Mouse (Mus musculus) frontal cortex, adult 2 months (tissue): ENCODE measurements at regions not wholly inside any gene's neighbourhood (a gene's known extent, or its start where the extent isn't known, plus 50 kb on each side); places are given as distances from the start of the nearest gene placed in this dataset.

Source experiments
- DNase-seq, 2 experiments: peaks; one replicate each; pipeline ENCODE4 v3.0.0; 2022; ENCODE audit warnings: low spot score in 1 of 2; ENCODE audit errors: extremely low spot score in 1 of 2

- no peak for DNase-seq
Measured at GRCm38 (mm10) chr1:92776353-92776752, 55.1 kb upstream of the Gpc1 start.

DNA sequence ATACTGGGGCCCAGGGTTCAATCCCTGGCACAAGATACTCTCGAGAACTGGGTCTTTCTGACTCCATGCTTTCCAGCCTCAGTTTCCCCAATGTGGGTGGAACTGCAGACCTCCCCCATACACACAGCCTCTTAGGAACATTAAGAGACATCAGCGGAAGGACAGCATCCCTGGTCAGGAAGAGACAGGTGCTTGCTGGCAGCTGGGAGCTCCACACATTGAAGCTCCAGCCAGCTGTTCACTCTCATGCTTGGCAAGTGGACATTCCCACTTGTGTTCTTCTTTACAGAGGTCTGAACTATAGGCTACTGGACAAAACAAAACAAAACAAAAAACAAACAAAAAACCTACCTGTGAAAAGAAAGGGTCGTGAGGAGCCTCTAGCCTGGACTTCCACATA, 55.5 kb upstream of the Gpc1 start:
- no peak for DNase-seq

DNA sequence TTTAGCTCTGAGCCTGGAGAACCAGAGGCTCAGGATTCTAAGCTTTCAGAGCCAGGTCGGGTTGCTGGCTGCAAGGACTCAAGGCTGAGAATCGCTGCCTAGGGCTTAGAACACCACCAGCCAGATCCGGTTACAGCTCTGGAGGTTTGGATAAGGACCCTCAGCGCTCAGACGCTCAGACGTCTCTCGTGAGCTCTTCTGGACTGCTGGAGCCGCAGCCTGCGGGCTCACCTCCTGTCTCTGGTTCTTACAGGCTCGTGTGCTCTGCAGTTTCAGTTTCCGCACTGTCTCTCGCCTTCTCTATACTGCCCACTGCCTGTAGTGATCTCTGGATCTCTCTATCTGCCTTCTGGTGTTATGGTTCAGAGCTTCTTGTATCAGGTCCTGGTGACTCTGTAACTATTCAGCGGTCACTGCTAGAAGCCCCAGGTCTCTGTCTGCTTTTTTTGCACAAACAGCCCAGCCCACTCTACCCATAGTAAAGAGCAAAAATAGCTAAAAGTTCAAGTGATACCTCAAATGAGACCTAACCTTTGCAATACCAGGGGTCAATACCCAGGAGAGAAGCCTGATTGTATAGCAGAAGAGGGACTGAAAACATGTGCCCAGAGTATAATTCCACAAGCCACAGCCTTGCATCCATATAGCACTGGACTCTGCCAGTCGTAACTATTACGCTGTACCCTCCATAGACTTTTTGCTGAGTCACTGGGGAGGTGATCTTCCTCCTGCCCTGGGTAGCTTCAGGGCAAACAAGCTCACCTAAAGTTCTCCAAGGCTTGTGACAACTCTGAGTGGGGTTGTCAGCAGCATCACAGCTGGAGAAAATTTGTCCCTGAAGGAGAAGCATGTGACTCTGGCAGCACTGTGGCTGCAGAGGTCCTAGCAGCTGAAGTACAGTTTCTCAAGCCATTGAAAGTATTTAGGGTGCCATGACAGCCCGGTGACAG, 56.4 kb upstream of the Gpc1 start:
- no peak for DNase-seq

DNA sequence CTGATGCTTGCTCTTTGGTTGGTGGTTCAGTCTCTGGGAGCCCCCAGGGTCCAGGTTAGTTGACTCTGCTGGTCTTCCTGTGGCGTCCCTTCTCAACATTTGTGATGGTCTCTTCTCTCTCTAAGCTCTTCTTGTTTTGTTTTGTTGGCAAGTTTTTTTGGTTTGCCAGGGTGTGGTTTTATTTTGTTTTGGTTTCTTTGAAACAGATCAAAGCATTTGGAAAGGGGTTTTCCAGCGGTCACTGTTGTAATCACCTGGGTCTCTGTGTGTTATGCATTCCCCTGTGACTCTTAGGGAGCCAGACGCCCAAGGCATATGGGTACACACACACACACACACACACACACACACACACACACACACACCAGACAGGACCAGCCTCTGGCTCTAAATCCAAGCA, 57.4 kb upstream of the Gpc1 start:
- no peak for DNase-seq

DNA sequence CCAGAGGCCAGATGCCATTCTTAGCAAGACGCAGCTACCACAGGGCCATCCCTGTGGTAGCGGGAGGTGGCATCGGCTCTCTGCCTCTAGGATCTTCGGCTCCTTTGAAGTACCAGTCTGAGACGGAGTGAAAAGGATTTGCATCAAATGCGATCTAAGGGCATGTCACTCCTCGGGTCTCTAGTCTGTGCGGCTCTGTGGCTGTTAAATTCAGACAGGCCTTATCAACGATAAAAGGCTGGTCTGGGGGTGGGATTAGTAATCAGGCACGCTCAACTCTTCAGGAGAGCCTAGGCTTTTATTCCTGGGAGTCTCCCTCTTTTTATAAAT, 58.7 kb upstream of the Gpc1 start:
- no peak for DNase-seq

GRCm38 (mm10) chr1:92772101-92772783, 59.2 kb upstream of the Gpc1 start:
- no peak for DNase-seq

DNA sequence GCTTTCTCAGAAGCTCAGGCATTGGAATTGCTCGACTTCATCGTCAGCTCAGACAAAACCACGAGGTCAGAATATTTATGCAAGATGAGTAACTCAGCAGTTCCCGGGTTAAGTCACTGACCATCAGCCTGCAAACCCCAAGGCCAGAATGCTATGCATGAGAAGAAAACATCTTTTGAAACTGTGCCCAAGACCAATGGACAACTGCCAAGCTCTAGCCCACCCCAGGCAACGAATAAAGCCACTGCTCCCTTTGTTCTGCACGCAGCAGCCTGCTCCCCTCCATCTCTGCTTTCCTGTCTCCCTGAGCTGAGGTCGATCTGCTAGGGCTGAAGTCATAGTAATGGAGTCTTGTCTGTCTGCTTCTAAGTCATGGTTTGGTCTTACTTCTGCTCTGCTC, 61.7 kb upstream of the Gpc1 start:
- DNase-seq = no peak

- DNase-seq = no peak
Measured at GRCm38 (mm10) chr1:92769156-92769555, 62.3 kb upstream of the Gpc1 start.

GRCm38 (mm10) chr1:92766496-92766895, 64.9 kb upstream of the Gpc1 start:
- no peak for DNase-seq

DNA sequence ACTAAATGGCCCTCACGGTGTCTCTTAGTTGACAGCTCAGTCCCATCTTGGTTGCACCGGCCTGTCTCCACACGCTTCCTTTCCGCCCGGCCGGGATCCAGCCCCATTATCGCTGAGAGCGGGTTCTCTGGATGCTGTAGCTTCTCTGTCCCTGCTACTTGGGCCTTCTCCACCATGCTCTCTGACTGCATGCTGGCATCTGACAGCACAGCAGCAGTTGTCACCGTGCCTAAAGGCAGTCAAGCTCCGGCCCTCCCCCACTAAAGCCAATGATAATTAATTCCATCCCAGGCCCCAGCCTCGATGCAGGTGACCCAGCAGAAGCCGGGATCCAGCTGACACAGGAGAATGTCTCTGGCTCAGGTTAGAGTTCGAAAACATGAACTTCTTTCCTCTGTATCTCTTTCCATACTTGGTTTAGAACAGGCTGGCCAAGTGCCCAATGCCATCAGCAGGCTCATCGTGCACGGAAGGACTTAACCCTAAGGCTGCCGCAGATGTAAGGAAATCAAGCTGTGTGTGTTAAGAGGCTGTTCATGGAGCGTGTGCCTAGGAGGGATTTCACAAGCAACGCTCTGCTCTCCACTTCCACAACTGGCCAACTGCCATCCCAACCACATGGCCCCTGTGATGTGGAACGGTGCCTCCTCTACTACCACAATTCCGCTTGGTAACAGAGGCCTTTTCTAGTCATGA, 76.5 kb upstream of the Gpc1 start:
- no peak for DNase-seq

GRCm38 (mm10) chr1:92751700-92752136, 79.7 kb upstream of the Gpc1 start:
- DNase-seq = no peak

DNA sequence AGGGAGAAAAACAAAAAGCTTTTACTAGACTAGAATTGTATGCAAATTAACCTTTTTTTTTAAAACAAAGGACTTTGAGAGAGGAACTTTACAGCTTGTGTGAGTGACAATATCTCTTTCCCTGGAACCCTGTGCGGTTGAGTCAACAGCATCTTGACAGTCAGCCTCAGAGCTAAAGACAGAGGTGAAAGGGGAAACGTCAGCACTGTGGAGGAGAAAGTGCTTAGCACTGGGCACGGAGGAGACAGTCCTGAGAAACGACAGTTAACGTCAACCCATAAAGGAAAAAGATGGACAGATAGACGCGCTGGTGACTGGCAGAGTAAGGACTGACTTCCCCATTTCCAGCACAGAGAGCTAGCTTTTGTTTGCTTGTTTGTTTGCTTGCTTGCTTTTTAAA, 82.0 kb upstream of the Gpc1 start:
- no peak for DNase-seq

DNA sequence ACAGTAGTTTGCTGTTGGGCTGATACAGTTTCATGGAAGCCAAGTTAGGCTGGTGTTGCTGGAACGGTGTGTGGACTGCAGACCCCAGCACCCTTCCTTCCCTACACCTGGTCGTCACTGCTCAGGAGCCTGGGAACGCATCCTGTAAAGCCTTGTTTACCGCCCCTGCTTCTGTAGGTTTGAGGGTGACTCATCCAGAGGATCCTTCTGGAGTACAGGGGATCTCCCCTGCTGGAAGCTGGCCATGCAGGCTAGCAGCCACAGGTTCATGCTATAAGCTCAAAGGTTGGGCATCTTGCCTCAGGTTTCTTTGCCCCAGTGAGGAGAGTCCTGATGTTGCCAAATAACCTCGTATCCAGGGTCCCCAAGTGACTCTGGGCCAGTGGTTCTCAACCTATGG, 86.2 kb upstream of the Gpc1 start:
- DNase-seq = no peak

DNA sequence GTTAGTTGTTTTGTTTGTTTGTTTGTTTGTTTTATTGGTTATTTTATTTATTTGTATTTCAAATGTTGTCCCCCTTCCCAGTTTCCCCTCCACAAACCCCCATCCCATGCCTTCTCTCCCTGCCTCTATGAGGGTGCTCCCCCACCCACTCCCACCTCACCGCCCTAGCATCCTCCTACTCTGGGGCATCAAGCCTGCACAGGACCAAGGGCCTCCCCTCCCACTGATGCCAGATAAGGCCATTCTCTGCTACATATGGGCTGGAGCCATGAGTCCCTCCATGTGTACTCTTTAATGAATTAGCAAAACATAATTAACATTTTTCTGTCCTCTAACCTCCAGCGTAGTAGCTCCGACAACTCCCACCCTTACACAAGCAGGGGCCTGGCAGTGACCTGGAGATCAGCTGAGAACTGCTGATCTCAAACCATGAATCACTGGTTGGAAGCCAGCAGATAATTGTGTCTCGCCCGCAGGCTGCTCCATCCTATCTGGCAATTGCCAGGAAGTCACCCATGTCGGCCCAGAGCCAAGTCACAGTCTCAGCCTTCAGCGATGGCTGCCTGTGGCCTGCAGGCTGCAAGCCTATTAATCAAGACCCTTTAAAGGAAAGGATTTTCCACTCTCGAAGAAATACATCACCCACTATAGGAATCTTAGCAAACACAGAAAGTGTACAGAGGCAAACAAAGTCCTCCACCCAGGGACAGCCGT, 86.8 kb upstream of the Gpc1 start:
- DNase-seq = no peak

DNA sequence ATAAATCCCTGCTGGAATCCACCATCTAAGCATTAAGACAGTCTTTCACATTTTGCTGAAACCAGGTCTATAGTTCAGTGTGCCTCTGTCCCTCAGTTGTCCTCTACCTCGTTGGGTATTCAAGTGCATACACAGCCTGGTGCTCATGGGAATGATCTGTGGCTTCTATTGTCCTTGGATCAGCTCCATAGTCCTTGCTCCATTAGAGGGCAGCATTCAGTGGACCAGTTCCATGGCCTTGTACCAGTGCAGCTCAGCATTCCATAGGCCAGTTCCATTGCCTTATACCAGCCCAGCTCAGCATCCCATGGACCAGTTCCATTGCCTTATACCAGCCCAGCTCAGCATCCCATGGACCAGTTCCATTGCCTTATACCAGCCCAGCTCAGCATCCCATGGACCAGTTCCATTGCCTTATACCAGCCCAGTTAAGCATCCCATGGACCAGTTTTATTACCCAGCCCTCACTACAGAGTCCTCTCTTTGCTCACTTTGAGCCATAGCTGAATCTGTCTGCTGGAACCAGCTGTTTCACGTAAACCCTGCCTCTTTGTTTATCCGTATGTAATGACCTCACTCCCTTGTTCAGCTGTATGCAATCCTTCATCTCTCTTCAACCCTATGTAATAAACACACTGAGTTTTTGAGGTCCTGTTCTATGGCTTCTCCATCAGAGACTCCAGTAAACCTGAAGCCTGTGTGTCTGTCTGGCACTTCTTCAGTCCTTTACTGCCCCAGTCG, 88.4 kb upstream of the Gpc1 start:
- no peak for DNase-seq

- DNase-seq = no peak
Measured at GRCm38 (mm10) chr1:92742300-92742699, 89.1 kb upstream of the Gpc1 start.

- no peak for DNase-seq
Measured at GRCm38 (mm10) chr1:92741047-92741446, 90.4 kb upstream of the Gpc1 start.

GRCm38 (mm10) chr1:92737600-92738197, 89.1 kb upstream of the Otos start:
- no peak for DNase-seq

DNA sequence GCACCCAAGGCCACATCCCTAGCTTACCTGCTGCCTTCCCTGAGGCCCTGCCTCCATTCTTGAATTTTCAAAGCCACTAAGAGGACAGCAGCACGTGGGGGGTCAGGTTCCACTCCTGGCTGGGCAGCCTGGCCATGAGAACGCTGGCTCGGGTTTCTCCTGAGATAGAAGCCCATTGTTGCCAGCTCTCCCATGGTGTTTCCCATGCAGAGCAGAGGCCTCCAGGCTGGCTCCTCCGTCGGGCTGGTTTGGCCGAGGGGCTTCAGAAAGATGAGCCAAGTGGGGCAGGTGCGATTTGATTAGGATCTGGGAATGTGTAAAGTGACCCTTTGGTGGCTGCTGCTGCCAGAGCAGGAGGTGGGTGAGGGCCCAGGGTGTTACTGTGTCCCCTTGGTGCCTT, 87.8 kb upstream of the Otos start:
- no peak for DNase-seq

DNA sequence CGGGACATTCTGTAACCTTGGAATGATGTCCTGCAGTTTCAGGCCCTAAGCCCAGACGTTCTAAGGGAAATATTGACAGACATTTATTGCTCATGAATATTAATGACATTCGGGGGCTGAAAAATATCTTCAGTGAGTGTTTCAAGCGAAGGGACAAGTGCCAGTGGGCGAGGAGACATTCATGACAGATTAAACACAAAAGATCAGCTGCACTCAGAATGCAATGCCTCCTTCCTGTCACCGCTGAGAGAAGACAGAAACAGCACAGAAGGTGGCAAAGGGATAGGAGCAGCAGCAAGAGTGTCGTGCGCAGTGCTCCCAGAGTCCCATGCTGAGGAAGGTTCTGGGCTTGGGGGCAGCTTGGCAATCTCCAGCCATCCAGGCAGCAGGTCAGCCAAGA, 85.1 kb upstream of the Otos start:
- peak in 1 of 2 experiments; percentile 47 for DNase-seq
